Mouse (Mus musculus) erythroblast, embryonic 14.5 days (primary cell): ENCODE results near the gene Far1.

Source experiments
- GATA1 ChIP-seq: IDR thresholded peaks from 2 replicates; pipeline ENCODE4 v1.6.1; 2012; ENCODE audit warnings: low read length, inconsistent platforms, mixed read lengths
- TAL1 ChIP-seq: IDR thresholded peaks from 3 replicates; pipeline ENCODE4 v1.6.1; 2012; ENCODE audit warnings: low read length, inconsistent platforms, mixed read lengths

DNA sequence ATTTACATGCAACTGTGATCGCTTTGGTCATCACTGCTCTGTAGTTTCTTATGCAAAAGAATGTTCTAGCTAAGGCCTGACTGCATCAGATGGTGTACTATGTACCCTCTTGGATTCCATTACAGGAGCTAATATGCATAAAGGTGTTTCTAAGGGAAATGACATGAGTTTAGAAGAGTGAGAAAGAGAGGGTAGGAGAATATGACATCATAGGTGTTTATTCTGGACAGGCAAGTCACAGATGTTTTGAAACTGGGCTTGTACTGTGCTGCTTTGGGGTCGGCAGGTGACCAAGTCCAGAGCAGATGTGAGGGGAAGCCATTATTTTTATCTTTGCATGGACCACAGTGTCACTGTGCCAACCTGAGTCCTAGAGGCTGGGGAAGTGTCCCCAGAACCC, 75.6 kb downstream of the Far1 start:
- TF ChIP-seq TAL1 (no peak), GATA1 (no peak)
